In the genomic region with DNA sequence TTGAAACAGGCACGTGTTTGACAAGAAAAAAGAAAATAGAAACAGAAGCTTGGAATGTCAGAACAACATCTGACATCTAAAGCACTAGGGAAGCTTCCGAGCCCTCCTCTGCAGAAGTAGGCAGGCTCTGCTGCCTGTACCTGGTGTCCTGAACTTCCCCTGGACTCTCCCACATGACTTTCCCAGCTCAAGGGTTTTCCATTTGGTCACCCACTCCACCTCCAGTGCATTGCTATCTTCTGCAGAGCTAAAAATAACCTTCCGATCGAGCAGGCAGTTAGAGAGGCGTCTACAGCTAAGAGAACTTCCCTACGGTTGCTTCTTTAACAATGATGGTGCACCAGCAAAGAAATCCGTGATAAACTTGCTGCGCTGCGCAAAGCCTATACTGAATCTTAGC, we compare ENCODE assay signal across 19 mouse cellular contexts. TPM values are rescaled to one million over a fixed set of nuclear protein-coding genes. Genes with fewer than 3 reads are reported as not detected.
DNase-seq lines count a peak whose midpoint lies in the region; ATAC-seq lines count a peak whose summit lies in the region.
"Had no signal": no experiment of that assay in that cellular context is flagged by ENCODE, and none has a peak within 500 bp of the region (broad histone marks: within the 10 kb centered on the region; RNA-seq: fewer than 3 reads in every experiment).

No protein-coding gene starts in this region.

- H3K4me3 ChIP-seq in kidney, embryonic 16.5 days (ENCODE audit: low read length), result no peak overlapping the region
- H3K4me3 ChIP-seq in heart, embryonic 12.5 days, result no peak overlapping the region
- H3K4me3 ChIP-seq: erythroblast, embryonic 14.5 days; limb, embryonic 13.5 days; midbrain, embryonic 13.5 days had no signal

- H3K9ac ChIP-seq in kidney, embryonic 16.5 days (replicated peaks; ENCODE audit: low read length), result no peak overlapping the region
- H3K9ac ChIP-seq in heart, embryonic 12.5 days, result peak overlapping the region; percentile 17; the same call in 1 of the 2 replicates
- H3K9ac ChIP-seq: limb, embryonic 13.5 days; lung, embryonic 14.5 days; midbrain, embryonic 13.5 days had no signal

- intact Hi-C loops in left cerebral cortex, postnatal 4 days (cut with DNase I), result no loop called here

- DNase-seq in kidney, adult 9 months, result peak; percentile 45
- DNase-seq in brain, adult 2 months (ENCODE audit: low read depth, low spot score), result peak; percentile 69
- DNase-seq in lung, postnatal 10 days, result peak; percentile 31
- no peak for DNase-seq in layer of hippocampus, postnatal 14 days (ENCODE audit: low spot score in 2 of 2)
- no peak for DNase-seq in left cerebral cortex, postnatal 4 days
- DNase-seq in adrenal gland, postnatal 14 days, result no peak
- DNase-seq: cerebellum, adult 9-10 months; kidney, postnatal 4 days; layer of hippocampus, postnatal 36 days; lung, embryonic 14.5 days had no signal

- H3K4me1 ChIP-seq in kidney, embryonic 16.5 days (ENCODE audit: insufficient read depth, low read length), result no peaks in the 10 kb centered on the region
- peaks cover 21% of the 10 kb centered on the region for H3K4me1 ChIP-seq in heart, embryonic 12.5 days (replicated peaks)
- H3K4me1 ChIP-seq: limb, embryonic 13.5 days; midbrain, embryonic 13.5 days had no signal

- H3K9me3 ChIP-seq in kidney, embryonic 16.5 days (ENCODE audit: low read length), result 0 out of 2 replicates have a peak, but pooled peaks cover 3% of the 10 kb centered on the region
- no peaks in the 10 kb centered on the region for H3K9me3 ChIP-seq in heart, embryonic 12.5 days (replicated peaks)
- H3K9me3 ChIP-seq: limb, embryonic 13.5 days; midbrain, embryonic 13.5 days had no signal

- ATAC-seq in kidney, embryonic 16.5 days (ENCODE audit: low FRiP score, low TSS enrichment), result no peak
- ATAC-seq in heart, embryonic 12.5 days (ENCODE audit: insufficient number of reproducible peaks, low FRiP score), result peak; percentile 83
- ATAC-seq: CD4-positive, CD25-positive, alpha-beta regulatory T cell, adult 4 months; inflammation-experienced regulatory T-cells, adult 6 months; midbrain, embryonic 13.5 days; Patski had no signal

- H3K27ac ChIP-seq in kidney, embryonic 16.5 days (ENCODE audit: low read length), result no peak overlapping the region
- H3K27ac ChIP-seq in heart, embryonic 12.5 days (ENCODE audit: poor library complexity, severe bottlenecking), result peak overlapping the region; percentile 92
- H3K27ac ChIP-seq: limb, embryonic 13.5 days; midbrain, embryonic 13.5 days had no signal

- 67% methylated on average over 9 of the region's 9 CpGs for WGBS in kidney, embryonic 16.5 days
- 17% methylated on average over 9 of the region's 9 CpGs for WGBS in heart, embryonic 12.5 days

- no peaks in the 10 kb centered on the region for H3K27me3 ChIP-seq in kidney, embryonic 16.5 days (ENCODE audit: insufficient read depth, low read length)
- no peaks in the 10 kb centered on the region for H3K27me3 ChIP-seq in heart, embryonic 12.5 days (replicated peaks)
- H3K27me3 ChIP-seq: limb, embryonic 13.5 days; midbrain, embryonic 13.5 days; Patski had no signal

- no peaks in the 10 kb centered on the region for H3K36me3 ChIP-seq in kidney, embryonic 16.5 days (ENCODE audit: insufficient read depth, low read length)
- no peaks in the 10 kb centered on the region for H3K36me3 ChIP-seq in heart, embryonic 12.5 days
- H3K36me3 ChIP-seq: limb, embryonic 13.5 days; midbrain, embryonic 13.5 days had no signal

- no peak overlapping the region for H3K4me2 ChIP-seq in kidney, embryonic 16.5 days (replicated peaks; ENCODE audit: low read depth, low read length)
- H3K4me2 ChIP-seq in heart, embryonic 12.5 days, result peak overlapping the region; percentile 42
- H3K4me2 ChIP-seq: limb, embryonic 13.5 days; lung, embryonic 14.5 days; midbrain, embryonic 13.5 days had no signal

RNA-seq across cellular contexts. Expression of gene Gipc2, which starts 32.4 kb away (rescaled TPM):
- polyA plus RNA-seq in kidney, embryonic 16.5 days (2015; fragmentation: Nextera tagmentation; extraction: Ambion mirVana), result 43.7 and 45.7 TPM in 2 replicates
- 1.3 and 4.5 TPM in 2 replicates for polyA plus RNA-seq in heart, embryonic 12.5 days (2016; fragmentation: Nextera tagmentation; extraction: Ambion mirVana)
- total RNA-seq in layer of hippocampus, postnatal 14 days (2021), result 1 to 10 TPM; 1.4 to 3.0 TPM
- total RNA-seq in left cerebral cortex, postnatal 4 days (2021), result 1 to 10 TPM; 4.0 to 7.3 TPM
- 0.96 and 2.8 TPM in 2 replicates for total RNA-seq in adrenal gland, postnatal 14 days (2021)
- total RNA-seq: hematopoietic stem cell, adult 5-6 weeks had no signal
- polyA plus RNA-seq: CD4-positive, CD25-positive, alpha-beta regulatory T cell, adult 4 months; erythroblast, embryonic 14.5 days; inflammation-experienced regulatory T-cells, adult 6 months had no signal

Comparison
In these comparisons a context has a peak if more than half of its experiments do, and no peak if none do; other contexts are left out.
1. DNase-seq: peak in kidney, adult 9 months (single experiment), brain, adult 2 months (single experiment) and lung, postnatal 10 days (single experiment); none in layer of hippocampus, postnatal 14 days (0 of 2), left cerebral cortex, postnatal 4 days (single experiment) and adrenal gland, postnatal 14 days (single experiment).